Mouse (Mus musculus): ENCODE measurements around the gene Thap7. TPM values are rescaled to one million over a fixed set of nuclear protein-coding genes. Genes with fewer than 3 reads are reported as not detected.
"Not testable (repeated sequence)": the region's sequence is repeated elsewhere in the genome, so short reads cannot be mapped to it uniquely, and the experiment has no call there.

The Thap7 gene
- polyA plus RNA-seq, 1 experiment from 2014 or later, result 52.0 TPM

- 60% methylated on average over 4 of the region's 4 CpGs for WGBS
- Histone ChIP-seq H3K4me1 (peaks cover 68% of the 10 kb centered on the region), H3K36me3 (no peaks in the 10 kb centered on the region), H3K9me3 (replicated peaks) (no peaks in the 10 kb centered on the region), H3K4me3 (no peak overlapping the region), H3K27ac (replicated peaks) (no peak overlapping the region), H3K27me3 (ENCODE audit: low read depth, poor library complexity, severe bottlenecking) (peaks cover 27% of the 10 kb centered on the region)
- no peak for DNase-seq (ENCODE audit: low spot score)
Observed at GRCm38 (mm10) chr16:17556907-17557306, 26.0 kb upstream of the Thap7 start.

- Histone ChIP-seq H3K27me3 (ENCODE audit: low read depth, poor library complexity, severe bottlenecking) (peaks cover 23% of the 10 kb centered on the region), H3K27ac (replicated peaks) (no peak overlapping the region), H3K36me3 (no peaks in the 10 kb centered on the region), H3K4me1 (peaks cover 61% of the 10 kb centered on the region), H3K4me3 (no peak overlapping the region), H3K9me3 (replicated peaks) (no peaks in the 10 kb centered on the region)
- no peak for DNase-seq (ENCODE audit: low spot score)
- WGBS, result 87% methylated on average over 4 of the region's 4 CpGs
Observed at GRCm38 (mm10) chr16:17556180-17556579, 25.2 kb upstream of the Thap7 start.

GRCm38 (mm10) chr16:17554702-17555101 lies 23.8 kb upstream of the Thap7 start:
- WGBS, result 19% methylated on average over 4 of the region's 4 CpGs
- DNase-seq (ENCODE audit: low spot score), result peak; percentile 54
- Histone ChIP-seq H3K4me1 (peaks cover 46% of the 10 kb centered on the region), H3K27me3 (ENCODE audit: low read depth, poor library complexity, severe bottlenecking) (peaks cover 11% of the 10 kb centered on the region), H3K4me3 (peak overlapping the region; percentile 44), H3K27ac (replicated peaks) (peak overlapping the region; percentile 86)
- H3K9me3 ChIP-seq (replicated peaks); H3K36me3 ChIP-seq: not testable (repeated sequence)

- peak overlapping the region; percentile 44 for H3K4me3 ChIP-seq
Observed at GRCm38 (mm10) chr16:17553910-17554685, 23.2 kb upstream of the Thap7 start.

GRCm38 (mm10) chr16:17552837-17553236 lies 21.9 kb upstream of the Thap7 start:
- H3K27ac ChIP-seq (replicated peaks), result no peak overlapping the region
- H3K9me3 ChIP-seq (replicated peaks), result no peaks in the 10 kb centered on the region
- no peaks in the 10 kb centered on the region for H3K36me3 ChIP-seq
- H3K27me3 ChIP-seq (ENCODE audit: low read depth, poor library complexity, severe bottlenecking), result peaks cover 5% of the 10 kb centered on the region
- no peak for DNase-seq (ENCODE audit: low spot score)
- H3K4me1 ChIP-seq, result peaks cover 28% of the 10 kb centered on the region
- WGBS, result 84% methylated on average over 7 of the region's 7 CpGs
- H3K4me3 ChIP-seq, result no peak overlapping the region

More at GRCm38 (mm10) chr16:17553910-17554685, 23.2 kb upstream of the Thap7 start:
- Histone ChIP-seq H3K9me3 (replicated peaks) (no peaks in the 10 kb centered on the region), H3K4me1 (peaks cover 40% of the 10 kb centered on the region), H3K27ac (replicated peaks) (peak overlapping the region; percentile 86), H3K27me3 (ENCODE audit: low read depth, poor library complexity, severe bottlenecking) (peaks cover 5% of the 10 kb centered on the region), H3K36me3 (no peaks in the 10 kb centered on the region)
- WGBS, result 7% methylated on average over 18 of the region's 18 CpGs
- DNase-seq (ENCODE audit: low spot score), result peak; percentile 51

GRCm38 (mm10) chr16:17542632-17543031 lies 11.7 kb upstream of the Thap7 start:
- no peaks in the 10 kb centered on the region for H3K36me3 ChIP-seq
- H3K9me3 ChIP-seq (replicated peaks), result no peaks in the 10 kb centered on the region
- WGBS, result 80% methylated on average over 2 of the region's 2 CpGs
- H3K27ac ChIP-seq (replicated peaks), result no peak overlapping the region
- H3K4me1 ChIP-seq, result no peaks in the 10 kb centered on the region
- H3K4me3 ChIP-seq, result no peak overlapping the region
- no peak for DNase-seq (ENCODE audit: low spot score)
- H3K27me3 ChIP-seq (ENCODE audit: low read depth, poor library complexity, severe bottlenecking), result peaks cover 8% of the 10 kb centered on the region

GRCm38 (mm10) chr16:17536584-17536983 lies 5.6 kb upstream of the Thap7 start:
- no peaks in the 10 kb centered on the region for H3K9me3 ChIP-seq (replicated peaks)
- no peak for DNase-seq (ENCODE audit: low spot score)
- H3K4me1 ChIP-seq, result peaks cover 9% of the 10 kb centered on the region
- H3K36me3 ChIP-seq, result no peaks in the 10 kb centered on the region
- H3K4me3 ChIP-seq, result no peak overlapping the region
- peaks cover 8% of the 10 kb centered on the region for H3K27me3 ChIP-seq (ENCODE audit: low read depth, poor library complexity, severe bottlenecking)
- WGBS, result 91% methylated on average over 3 of the region's 3 CpGs
- no peak overlapping the region for H3K27ac ChIP-seq (replicated peaks)

GRCm38 (mm10) chr16:17532676-17533329 lies 1.9 kb upstream of the Thap7 start:
- Histone ChIP-seq H3K27me3 (ENCODE audit: low read depth, poor library complexity, severe bottlenecking) (no peaks in the 10 kb centered on the region), H3K36me3 (peaks cover 13% of the 10 kb centered on the region), H3K27ac (replicated peaks) (no peak overlapping the region), H3K4me3 (no peak overlapping the region), H3K9me3 (replicated peaks) (no peaks in the 10 kb centered on the region), H3K4me1 (peaks cover 24% of the 10 kb centered on the region)
- WGBS, result 73% methylated on average over 14 of the region's 14 CpGs
- DNase-seq (ENCODE audit: low spot score), result no peak

- H3K4me3 ChIP-seq, result peak overlapping the region; percentile 71
- 51% methylated on average over 4 of the region's 4 CpGs for WGBS
- DNase-seq (ENCODE audit: low spot score), result no peak
Observed at GRCm38 (mm10) chr16:17532271-17532670, 1.3 kb upstream of the Thap7 start.

GRCm38 (mm10) chr16:17529981-17530586 lies 852 bp downstream of the Thap7 start:
- Histone ChIP-seq H3K36me3 (peaks cover 40% of the 10 kb centered on the region), H3K27me3 (ENCODE audit: low read depth, poor library complexity, severe bottlenecking) (no peaks in the 10 kb centered on the region), H3K4me1 (peaks cover 24% of the 10 kb centered on the region), H3K4me3 (peak overlapping the region; percentile 71), H3K27ac (replicated peaks) (peak overlapping the region; percentile 86), H3K9me3 (replicated peaks) (no peaks in the 10 kb centered on the region)
- WGBS, result 22% methylated on average over 17 of the region's 17 CpGs
- DNase-seq (ENCODE audit: low spot score), result peak; percentile 32

More at GRCm38 (mm10) chr16:17532271-17532670, 1.3 kb upstream of the Thap7 start:
- no peak overlapping the region for H3K27ac ChIP-seq (replicated peaks)
- H3K27me3 ChIP-seq (ENCODE audit: low read depth, poor library complexity, severe bottlenecking), result no peaks in the 10 kb centered on the region
- peaks cover 18% of the 10 kb centered on the region for H3K36me3 ChIP-seq
- no peaks in the 10 kb centered on the region for H3K9me3 ChIP-seq (replicated peaks)
- H3K4me1 ChIP-seq, result peaks cover 24% of the 10 kb centered on the region

- Histone ChIP-seq H3K9me3 (replicated peaks) (no peaks in the 10 kb centered on the region), H3K27ac (replicated peaks) (no peak overlapping the region), H3K4me3 (0 out of 2 replicates have a peak overlapping the region, but pooled peaks have one; percentile 8), H3K36me3 (peaks cover 56% of the 10 kb centered on the region), H3K4me1 (peaks cover 24% of the 10 kb centered on the region), H3K27me3 (ENCODE audit: low read depth, poor library complexity, severe bottlenecking) (no peaks in the 10 kb centered on the region)
- 90% methylated on average over 13 of the region's 13 CpGs for WGBS
- DNase-seq (ENCODE audit: low spot score), result no peak
Observed at GRCm38 (mm10) chr16:17528276-17528675, 2.7 kb downstream of the Thap7 start.

GRCm38 (mm10) chr16:17527606-17528005 lies 3.3 kb downstream of the Thap7 start:
- peaks cover 63% of the 10 kb centered on the region for H3K36me3 ChIP-seq
- no peaks in the 10 kb centered on the region for H3K9me3 ChIP-seq (replicated peaks)
- no peak for DNase-seq (ENCODE audit: low spot score)
- peaks cover 24% of the 10 kb centered on the region for H3K4me1 ChIP-seq
- no peak overlapping the region for H3K27ac ChIP-seq (replicated peaks)
- H3K27me3 ChIP-seq (ENCODE audit: low read depth, poor library complexity, severe bottlenecking), result no peaks in the 10 kb centered on the region
- no peak overlapping the region for H3K4me3 ChIP-seq

- Histone ChIP-seq H3K36me3 (peaks cover 77% of the 10 kb centered on the region), H3K27ac (replicated peaks) (no peak overlapping the region), H3K4me1 (peaks cover 13% of the 10 kb centered on the region), H3K4me3 (no peak overlapping the region), H3K9me3 (replicated peaks) (no peaks in the 10 kb centered on the region), H3K27me3 (ENCODE audit: low read depth, poor library complexity, severe bottlenecking) (no peaks in the 10 kb centered on the region)
- 91% methylated on average over 6 of the region's 6 CpGs for WGBS
- no peak for DNase-seq (ENCODE audit: low spot score)
Observed at GRCm38 (mm10) chr16:17526223-17526622, 4.7 kb downstream of the Thap7 start.
